Mouse (Mus musculus) megakaryocyte, embryonic 14.5 days (primary cell): Measurements from ENCODE around the gene Dync1li1.

Experiments used
- FLI1 ChIP-seq: IDR thresholded peaks from 2 replicates; pipeline ENCODE4 v1.6.1; 2012; ENCODE audit warnings: low read length, inconsistent platforms, mixed read lengths
- GATA1 ChIP-seq: IDR thresholded peaks from 3 replicates; pipeline ENCODE4 v1.6.1; 2012; ENCODE audit warnings: mixed read lengths, low read length, inconsistent platforms, borderline replicate concordance

- TF ChIP-seq GATA1 = no peak
- no peak for TF ChIP-seq FLI1
Observed at GRCm38 (mm10) chr9:114660506-114660905, 28.1 kb upstream of the Dync1li1 start.
